Mouse (Mus musculus) heart, postnatal 4 days (tissue): ENCODE measurements at regions not wholly inside any gene's neighbourhood (a gene's known extent, or its start where the extent isn't known, plus 50 kb on each side); places are given as distances from the start of the nearest gene placed in this dataset.

Experiments
- DNase-seq: peaks from one replicate; pipeline ENCODE4 v3.0.0; 2021

GRCm38 (mm10) chr11:90981626-90982025 lies 293.5 kb upstream of the Tom1l1 start:
- no peak for DNase-seq

- no peak for DNase-seq
Observed at GRCm38 (mm10) chr11:90978234-90978633, 290.1 kb upstream of the Tom1l1 start.

- DNase-seq, result no peak
Observed at GRCm38 (mm10) chr11:90941076-90941475, 252.9 kb upstream of the Tom1l1 start.

GRCm38 (mm10) chr11:90925738-90926137 lies 237.6 kb upstream of the Tom1l1 start:
- DNase-seq, result no peak

GRCm38 (mm10) chr11:90917782-90918181 lies 229.6 kb upstream of the Tom1l1 start:
- no peak for DNase-seq

- no peak for DNase-seq
Observed at GRCm38 (mm10) chr11:90894236-90894635, 206.1 kb upstream of the Tom1l1 start.

GRCm38 (mm10) chr11:90873122-90873521 lies 185.0 kb upstream of the Tom1l1 start:
- no peak for DNase-seq

GRCm38 (mm10) chr11:90871686-90872085 lies 183.5 kb upstream of the Tom1l1 start:
- no peak for DNase-seq

GRCm38 (mm10) chr11:90863981-90864760 lies 176.0 kb upstream of the Tom1l1 start:
- no peak for DNase-seq

GRCm38 (mm10) chr11:90855731-90856130 lies 167.6 kb upstream of the Tom1l1 start:
- DNase-seq, result no peak

GRCm38 (mm10) chr11:90855324-90855723 lies 167.2 kb upstream of the Tom1l1 start:
- DNase-seq, result no peak

GRCm38 (mm10) chr11:90851221-90851620 lies 163.1 kb upstream of the Tom1l1 start:
- no peak for DNase-seq

GRCm38 (mm10) chr11:90844925-90845319 lies 156.8 kb upstream of the Tom1l1 start:
- peak; percentile 26 for DNase-seq

GRCm38 (mm10) chr11:90844266-90844924 lies 156.2 kb upstream of the Tom1l1 start:
- no peak for DNase-seq

GRCm38 (mm10) chr11:90838161-90838560 lies 150.0 kb upstream of the Tom1l1 start:
- DNase-seq, result peak; percentile 6

GRCm38 (mm10) chr11:90824761-90825160 lies 136.6 kb upstream of the Tom1l1 start:
- no peak for DNase-seq

GRCm38 (mm10) chr11:90816727-90817126 lies 128.6 kb upstream of the Tom1l1 start:
- DNase-seq, result no peak

- no peak for DNase-seq
Observed at GRCm38 (mm10) chr11:90814471-90814870, 126.3 kb upstream of the Tom1l1 start.

- no peak for DNase-seq
Observed at GRCm38 (mm10) chr11:90812971-90813370, 124.8 kb upstream of the Tom1l1 start.

GRCm38 (mm10) chr11:90812530-90812929 lies 124.4 kb upstream of the Tom1l1 start:
- DNase-seq, result no peak

GRCm38 (mm10) chr11:90808443-90808842 lies 120.3 kb upstream of the Tom1l1 start:
- no peak for DNase-seq

GRCm38 (mm10) chr11:90807343-90807742 lies 119.2 kb upstream of the Tom1l1 start:
- no peak for DNase-seq

GRCm38 (mm10) chr11:90802569-90803363 lies 114.6 kb upstream of the Tom1l1 start:
- no peak for DNase-seq
